Mouse (Mus musculus): Measurements from ENCODE around the gene Arl9. TPM values are rescaled to one million over a fixed set of nuclear protein-coding genes. Genes with fewer than 3 reads are reported as not detected.
"Not testable (repeated sequence)": the region's sequence is repeated elsewhere in the genome, so short reads cannot be mapped to it uniquely, and the experiment has no call there.

Gene Arl9
- polyA plus RNA-seq, 1 experiment from 2014 or later: not detected

DNA sequence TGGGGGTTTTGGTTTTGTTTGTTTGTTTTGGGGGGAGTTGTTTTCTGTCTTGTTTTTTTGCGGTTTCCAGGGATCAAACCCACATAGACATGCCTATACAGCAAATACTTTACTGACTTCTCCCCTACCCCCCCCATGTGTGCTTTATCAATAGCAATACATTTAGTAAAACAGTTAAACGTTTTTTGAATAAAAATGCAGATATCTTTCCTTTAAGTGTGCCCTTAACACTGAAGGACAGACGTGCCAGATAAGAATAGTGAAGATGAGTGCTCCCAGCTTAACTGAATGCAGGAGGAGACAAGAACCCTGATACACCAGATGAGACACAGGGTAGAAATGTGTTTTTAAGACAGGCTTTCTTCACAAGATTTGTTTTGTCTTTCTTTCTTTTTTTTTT, 7.2 kb downstream of the Arl9 start:
- Histone ChIP-seq H3K36me3 (ENCODE audit: control insufficient read depth, insufficient read depth) (no peaks in the 10 kb centered on the region), H3K27ac (ENCODE audit: low read depth, low read length) (no peak overlapping the region), H3K9ac (ENCODE audit: low read depth, low read length) (no peak overlapping the region), H3K4me3 (ENCODE audit: low read depth, low read length) (no peak overlapping the region), H3K9me3 (ENCODE audit: control insufficient read depth) (no peaks in the 10 kb centered on the region), H3K27me3 (replicated peaks; ENCODE audit: control insufficient read depth, insufficient read depth, low read length) (no peaks in the 10 kb centered on the region), H3K4me2 (replicated peaks; ENCODE audit: low read depth) (no peak overlapping the region), H3K4me1 (replicated peaks; ENCODE audit: control insufficient read depth, insufficient read depth, low read length) (no peaks in the 10 kb centered on the region)
- no peak for ATAC-seq
- WGBS: 68% methylated on average over 3 of the region's 3 CpGs
- no peak for TF ChIP-seq CTCF (IDR thresholded peaks at IDR 0.05; ENCODE audit: low read depth)

DNA sequence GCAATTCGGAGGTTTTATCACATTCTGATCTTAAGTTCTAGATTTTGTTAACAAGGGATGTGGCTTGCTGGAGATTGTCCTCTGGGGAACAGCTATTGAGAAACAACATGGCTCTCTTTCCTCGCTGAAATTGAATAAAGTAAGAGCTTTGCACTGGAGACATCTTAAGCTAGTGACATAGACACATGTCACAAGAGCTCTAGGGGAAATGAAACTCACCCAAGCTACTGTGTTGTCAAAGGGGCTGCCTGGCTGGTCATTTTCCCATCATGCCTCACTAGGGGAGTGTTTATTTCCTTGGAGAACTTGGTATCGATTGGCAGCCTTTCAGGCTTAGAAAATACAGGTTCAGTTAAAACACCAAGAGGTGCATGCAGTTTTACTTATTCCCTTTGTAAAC, 9.3 kb downstream of the Arl9 start:
- no peaks in the 10 kb centered on the region for H3K27me3 ChIP-seq (replicated peaks; ENCODE audit: control insufficient read depth, insufficient read depth, low read length)
- H3K27ac ChIP-seq (ENCODE audit: low read depth, low read length): no peak overlapping the region
- no peaks in the 10 kb centered on the region for H3K4me1 ChIP-seq (replicated peaks; ENCODE audit: control insufficient read depth, insufficient read depth, low read length)
- no peak for ATAC-seq
- no peak overlapping the region for H3K4me3 ChIP-seq (ENCODE audit: low read depth, low read length)
- no peaks in the 10 kb centered on the region for H3K36me3 ChIP-seq (ENCODE audit: control insufficient read depth, insufficient read depth)
- 64% methylated on average over 3 of the region's 3 CpGs for WGBS
- H3K4me2 ChIP-seq (replicated peaks; ENCODE audit: low read depth): no peak overlapping the region
- TF ChIP-seq CTCF (IDR thresholded peaks at IDR 0.05; ENCODE audit: low read depth): no peak
- no peaks in the 10 kb centered on the region for H3K9me3 ChIP-seq (ENCODE audit: control insufficient read depth)
- no peak overlapping the region for H3K9ac ChIP-seq (ENCODE audit: low read depth, low read length)

DNA sequence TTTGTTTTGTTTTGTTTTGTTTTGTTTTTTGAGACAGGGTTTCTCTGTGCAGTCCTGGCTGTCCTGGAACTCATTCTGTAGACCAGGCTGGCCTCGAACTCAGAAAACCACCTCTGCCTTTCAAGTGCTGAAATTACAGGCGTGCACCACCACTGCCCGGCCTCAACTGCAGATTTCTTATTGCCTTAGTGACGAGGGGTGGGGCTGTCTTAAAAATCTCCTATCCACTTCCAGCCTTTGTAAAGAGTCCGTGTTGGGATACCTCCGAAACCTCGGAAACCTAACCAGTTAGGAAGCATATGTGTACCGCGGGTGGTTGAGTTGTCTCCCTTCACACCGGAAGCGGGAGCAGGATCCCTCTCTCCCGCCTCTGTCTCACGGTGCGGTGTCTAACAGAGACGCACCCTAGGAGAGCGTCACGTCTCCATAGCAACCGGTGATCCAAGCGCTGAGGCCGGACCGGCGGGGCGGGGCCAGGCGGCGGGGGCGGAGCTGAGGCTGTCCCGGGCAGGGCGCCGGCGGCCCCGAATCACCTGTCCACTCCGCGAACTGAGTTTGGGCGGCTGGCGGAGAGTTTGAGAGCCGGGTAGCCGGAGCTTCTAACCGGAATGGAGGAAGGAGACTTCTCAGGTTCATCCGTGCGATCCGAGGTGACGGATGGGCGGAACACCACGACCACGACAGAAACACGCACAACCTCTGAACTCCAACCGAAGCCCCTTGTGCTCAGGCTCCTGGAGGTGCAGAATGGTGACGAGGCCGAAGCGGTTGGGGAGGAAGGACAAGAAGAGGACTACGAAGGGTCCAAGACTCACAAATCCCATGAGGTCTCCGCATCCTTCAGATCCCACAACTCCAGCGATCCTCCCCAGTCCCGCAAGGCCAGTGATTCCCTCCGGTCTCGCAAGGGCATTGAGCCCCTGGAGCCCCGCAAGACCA, 12.0 kb downstream of the Arl9 start, which contains the start of gene Thegl:
Gene Thegl (plus strand): TSS at position 480 of the 939 bp plus-strand sequence.
- WGBS: 13% methylated on average over 57 of the region's 57 CpGs
- peak; percentile 96 for ATAC-seq
- no peaks in the 10 kb centered on the region for H3K4me1 ChIP-seq (replicated peaks; ENCODE audit: control insufficient read depth, insufficient read depth, low read length)
- no peak within 1 kb of the TSS for H3K27ac ChIP-seq (ENCODE audit: low read depth, low read length)
- no peaks in the 10 kb centered on the region for H3K9me3 ChIP-seq (ENCODE audit: control insufficient read depth)
- H3K4me2 ChIP-seq (replicated peaks; ENCODE audit: low read depth): peak within 1 kb of the TSS; percentile 77
- H3K27me3 ChIP-seq (replicated peaks; ENCODE audit: control insufficient read depth, insufficient read depth, low read length): no peaks in the 10 kb centered on the region
- no peak within 1 kb of the TSS for H3K9ac ChIP-seq (ENCODE audit: low read depth, low read length)
- H3K4me3 ChIP-seq (ENCODE audit: low read depth, low read length): peak within 1 kb of the TSS; percentile 49
- no peak for TF ChIP-seq CTCF (IDR thresholded peaks at IDR 0.05; ENCODE audit: low read depth)
- H3K36me3 ChIP-seq (ENCODE audit: control insufficient read depth, insufficient read depth): no peaks in the 10 kb centered on the region

DNA sequence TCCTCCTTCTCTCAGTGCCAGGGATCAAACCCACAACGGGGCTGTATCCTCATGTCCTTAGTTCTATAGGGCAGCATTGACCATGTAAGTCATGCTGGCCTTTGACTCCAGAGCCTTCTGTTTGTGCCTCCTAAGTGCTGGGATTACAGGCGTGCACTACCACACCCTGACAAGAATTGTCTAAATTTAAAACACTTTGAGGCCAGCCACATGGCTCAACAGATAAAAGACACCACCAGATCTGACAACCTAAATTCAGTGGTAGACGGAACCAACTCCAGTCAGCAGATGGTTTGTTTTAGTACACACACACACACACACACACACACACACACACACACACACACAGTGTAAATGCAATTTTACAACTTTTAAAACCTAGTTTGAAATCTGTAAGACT, 24.2 kb downstream of the Arl9 start:
- TF ChIP-seq CTCF (IDR thresholded peaks at IDR 0.05; ENCODE audit: low read depth): no peak
- H3K4me1 ChIP-seq (replicated peaks; ENCODE audit: control insufficient read depth, insufficient read depth, low read length): no peaks in the 10 kb centered on the region
- H3K4me2 ChIP-seq (replicated peaks; ENCODE audit: low read depth): no peak overlapping the region
- no peaks in the 10 kb centered on the region for H3K36me3 ChIP-seq (ENCODE audit: control insufficient read depth, insufficient read depth)
- no peaks in the 10 kb centered on the region for H3K9me3 ChIP-seq (ENCODE audit: control insufficient read depth)
- no peak overlapping the region for H3K9ac ChIP-seq (ENCODE audit: low read depth, low read length)
- 66% methylated on average over 3 of the region's 3 CpGs for WGBS
- H3K4me3 ChIP-seq (ENCODE audit: low read depth, low read length): no peak overlapping the region
- ATAC-seq: no peak
- H3K27ac ChIP-seq (ENCODE audit: low read depth, low read length): no peak overlapping the region
- H3K27me3 ChIP-seq (replicated peaks; ENCODE audit: control insufficient read depth, insufficient read depth, low read length): no peaks in the 10 kb centered on the region

DNA sequence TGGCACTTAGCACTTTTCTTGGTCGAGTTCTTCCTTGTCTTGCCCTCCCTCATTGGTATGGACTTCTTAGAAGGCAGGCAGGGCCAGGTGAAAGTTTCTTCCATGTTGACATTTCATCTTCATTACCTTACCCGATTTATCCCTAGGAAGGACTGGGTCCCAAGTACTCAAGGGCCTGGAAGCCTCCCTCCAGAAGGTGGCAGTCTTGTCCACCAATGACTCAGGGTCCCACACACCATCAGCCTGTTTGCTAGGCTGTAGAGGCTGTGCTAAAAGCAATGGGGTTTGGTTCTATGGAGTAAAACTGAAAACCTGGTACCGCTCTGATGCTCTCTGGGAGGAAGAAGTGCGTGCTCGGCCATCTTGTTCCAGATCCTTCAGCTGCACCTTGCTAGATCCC, 25.9 kb downstream of the Arl9 start:
- Histone ChIP-seq H3K9me3 (ENCODE audit: control insufficient read depth) (no peaks in the 10 kb centered on the region), H3K27me3 (replicated peaks; ENCODE audit: control insufficient read depth, insufficient read depth, low read length) (no peaks in the 10 kb centered on the region), H3K4me2 (replicated peaks; ENCODE audit: low read depth) (no peak overlapping the region), H3K9ac (ENCODE audit: low read depth, low read length) (no peak overlapping the region), H3K4me3 (ENCODE audit: low read depth, low read length) (no peak overlapping the region), H3K27ac (ENCODE audit: low read depth, low read length) (no peak overlapping the region), H3K4me1 (replicated peaks; ENCODE audit: control insufficient read depth, insufficient read depth, low read length) (no peaks in the 10 kb centered on the region), H3K36me3 (ENCODE audit: control insufficient read depth, insufficient read depth) (no peaks in the 10 kb centered on the region)
- 74% methylated on average over 5 of the region's 5 CpGs for WGBS
- 0 out of 2 replicates have a peak, but pooled peaks have one; percentile 25 for ATAC-seq
- peak; percentile 74 for TF ChIP-seq CTCF (IDR thresholded peaks at IDR 0.05; ENCODE audit: low read depth)

DNA sequence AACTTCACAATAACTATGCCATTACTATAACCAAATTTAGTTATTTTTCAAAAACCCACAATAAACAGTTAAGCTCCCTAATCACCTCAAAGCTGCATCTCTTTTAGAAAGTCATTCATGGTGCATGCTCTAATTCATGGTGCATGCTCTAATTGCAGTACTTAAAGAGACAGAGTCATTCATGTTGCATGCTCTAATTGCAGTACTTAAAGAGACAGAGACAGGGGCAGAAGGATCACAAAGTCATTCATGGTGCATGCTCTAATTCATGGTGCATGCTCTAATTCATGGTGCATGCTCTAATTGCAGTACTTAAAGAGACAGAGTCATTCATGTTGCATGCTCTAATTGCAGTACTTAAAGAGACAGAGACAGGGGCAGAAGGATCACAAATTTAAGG, 31.2 kb downstream of the Arl9 start:
- H3K9me3 ChIP-seq (ENCODE audit: control insufficient read depth); H3K4me3 ChIP-seq (ENCODE audit: low read depth, low read length); H3K27me3 ChIP-seq (replicated peaks; ENCODE audit: control insufficient read depth, insufficient read depth, low read length); H3K4me1 ChIP-seq (replicated peaks; ENCODE audit: control insufficient read depth, insufficient read depth, low read length); ATAC-seq; H3K9ac ChIP-seq (ENCODE audit: low read depth, low read length); H3K36me3 ChIP-seq (ENCODE audit: control insufficient read depth, insufficient read depth); H3K4me2 ChIP-seq (replicated peaks; ENCODE audit: low read depth); H3K27ac ChIP-seq (ENCODE audit: low read depth, low read length): not testable (repeated sequence)
